Mouse (Mus musculus) adrenal gland, adult (tissue): Measurements from ENCODE around the gene Zfp467.
A peak's percentile ranks its signal among the peaks of the same experiment; 100 is the strongest.

Experiments
- DNase-seq, 2 experiments: peaks; one replicate each; pipeline ENCODE4 v3.0.0; 2022 to 2023; ENCODE audit warnings: low spot score in 1 of 2; ENCODE audit not compliant: inconsistent age in 2 of 2

The Zfp467 gene

GRCm38 (mm10) chr6:48411193-48412092, 34.2 kb downstream of the Zfp467 start:
- DNase-seq = peak; percentile 62 to 84

GRCm38 (mm10) chr6:48410551-48410950, 35.1 kb downstream of the Zfp467 start:
- peak; percentile 10 to 65 for DNase-seq

GRCm38 (mm10) chr6:48409726-48410343, 35.8 kb downstream of the Zfp467 start:
- peak in 1 of 2 experiments; percentile 10 for DNase-seq

GRCm38 (mm10) chr6:48404071-48404470, 41.6 kb downstream of the Zfp467 start:
- DNase-seq = peak in 1 of 2 experiments; percentile 21

- peak; percentile 3 to 19 for DNase-seq
These were observed 45.7 kb downstream of the Zfp467 start for GRCm38 (mm10) chr6:48399906-48400305.

DNA sequence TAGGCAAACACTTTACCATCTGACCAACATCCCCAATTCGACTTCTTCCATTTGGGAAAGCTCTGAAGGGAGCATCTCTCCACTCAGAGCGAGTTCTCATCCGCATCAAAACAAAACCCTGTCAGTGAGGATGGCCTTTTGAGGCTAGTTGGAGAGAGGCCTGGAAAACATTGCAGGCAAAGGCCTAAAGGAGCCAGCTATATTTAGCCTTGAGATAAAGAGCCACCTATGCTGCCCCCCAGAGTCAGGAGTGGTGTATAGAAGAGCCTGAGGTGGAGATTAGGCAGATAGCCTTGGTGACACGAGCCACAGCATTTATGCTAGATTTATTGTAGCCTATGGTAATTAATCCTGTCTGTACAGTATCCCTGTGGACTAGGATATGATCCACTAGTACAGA, 48.3 kb downstream of the Zfp467 start:
- peak; percentile 53 to 89 for DNase-seq

- DNase-seq = peak; percentile 15 to 71
These were observed 48.9 kb downstream of the Zfp467 start for GRCm38 (mm10) chr6:48396686-48397085.

GRCm38 (mm10) chr6:48396008-48396595, 49.5 kb downstream of the Zfp467 start:
- peak; percentile 29 to 94 for DNase-seq

DNA sequence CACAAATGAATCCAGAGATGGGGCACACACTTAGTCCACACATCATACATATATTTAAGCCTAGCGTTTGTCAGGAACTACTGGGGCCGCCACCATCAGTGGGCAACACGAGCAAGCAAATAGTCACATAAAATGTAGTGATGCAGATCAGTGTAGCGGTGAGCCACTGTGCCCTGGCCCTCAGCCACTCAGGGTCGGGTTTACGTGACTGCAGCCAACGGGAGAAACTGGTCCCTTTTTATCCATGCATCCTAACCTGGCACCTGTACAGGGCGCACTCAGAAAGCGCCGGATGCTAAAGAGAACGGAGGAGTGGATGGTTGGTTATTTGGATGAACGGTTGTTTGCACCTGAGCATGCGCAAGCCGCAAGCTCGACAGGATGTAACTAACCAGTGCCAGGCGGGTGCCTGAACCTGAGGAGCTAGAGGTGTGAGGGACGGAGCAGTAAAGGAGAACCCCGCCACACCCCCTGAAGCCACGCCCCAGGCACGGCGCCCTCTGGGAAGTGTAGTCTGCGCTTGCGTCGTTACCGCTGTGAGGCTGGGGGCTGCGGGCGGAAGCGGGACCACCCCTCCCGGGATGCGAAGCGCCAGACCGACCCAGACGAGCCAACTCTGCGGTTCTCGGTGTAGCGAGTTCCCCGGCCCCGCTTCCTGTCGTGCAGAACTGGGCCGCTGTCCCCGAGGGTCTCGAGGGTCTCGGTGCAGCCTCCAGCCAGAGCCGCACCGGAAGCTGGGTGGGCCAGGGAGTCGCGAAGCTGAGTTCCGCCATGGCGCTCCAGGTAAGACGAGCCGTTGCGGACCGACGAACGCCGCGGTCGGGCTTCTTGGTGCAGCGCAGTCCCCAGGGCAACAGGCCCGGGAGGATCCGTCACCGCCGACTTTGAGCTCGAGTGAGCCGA, 50.3 kb downstream of the Zfp467 start, which contains the start of gene Krba1:
Gene Krba1, plus strand, starts transcription at position 482 of the 903 bp plus-strand sequence.
- DNase-seq = peak; percentile 86 to 95

- DNase-seq = peak in 1 of 2 experiments; percentile 85
These were observed 51.8 kb downstream of the Zfp467 start for GRCm38 (mm10) chr6:48393811-48394210.

DNA sequence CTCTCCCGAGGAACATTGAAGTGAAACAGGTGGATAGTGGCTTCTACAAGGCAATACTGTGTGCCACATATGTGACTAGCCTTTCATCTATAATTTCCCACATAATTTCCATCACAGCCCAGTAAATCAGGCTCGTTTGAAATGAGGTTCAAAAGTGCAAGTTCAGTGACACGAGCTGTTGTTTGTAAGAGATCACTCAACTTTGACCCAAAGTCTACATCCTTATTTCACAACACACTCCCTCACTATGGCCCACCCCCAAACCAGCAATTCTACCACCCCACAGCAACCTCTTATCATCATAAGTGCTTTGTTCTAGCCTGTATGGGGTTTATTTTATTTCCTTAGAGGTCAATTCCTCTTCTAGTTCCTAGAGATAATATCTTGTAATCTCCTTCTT, 57.4 kb downstream of the Zfp467 start:
- DNase-seq = no peak
